Mouse (Mus musculus) liver, embryonic 14 days (tissue): ENCODE results near the gene Ccdc158. TPM values are rescaled to one million over a fixed set of nuclear protein-coding genes. Genes with fewer than 3 reads are reported as not detected.

ENCODE experiments used
- polyA plus RNA-seq: library from polyadenylated mRNA; depleted of rRNA; stranded (reverse); fragments of >200 nt; gene quantifications from 2 replicates; pipeline ENCODE4 v1.2.3, GENCODE M21; 2012; rRNA removed

The Ccdc158 gene
- 0.14 and 0.16 TPM in 2 replicates for polyA plus RNA-seq

GRCm38 (mm10) chr5:92674859-92675573 lies at the start of gene Ccdc158:
Gene Ccdc158 (minus strand): TSS chr5:92675271.

GRCm38 (mm10) chr5:92683351-92683807 lies 8.3 kb upstream of the Ccdc158 start, which contains the start of gene Shroom3:
Gene Shroom3 (plus strand): TSS chr5:92683435.

GRCm38 (mm10) chr5:92602691-92603690 lies 72.1 kb downstream of the Ccdc158 start, which contains the start of gene Stbd1:
Gene Stbd1 (plus strand): TSS chr5:92603041.

Other genes starting within 250 kb of the Ccdc158 start
- 25.5 and 25.6 TPM in 2 replicates for gene Nup54, start 240.1 kb downstream of the Ccdc158 start, polyA plus RNA-seq
- 5.9 and 7.0 TPM in 2 replicates for gene Scarb2, start 168.4 kb downstream of the Ccdc158 start, polyA plus RNA-seq
- 0.83 and 1.6 TPM in 2 replicates for gene Fam47e, start 120.2 kb downstream of the Ccdc158 start, polyA plus RNA-seq
- gene Stbd1, start 72.2 kb downstream of the Ccdc158 start, polyA plus RNA-seq, result 4.1 and 4.2 TPM in 2 replicates
- gene Shroom3, start 8.2 kb upstream of the Ccdc158 start, polyA plus RNA-seq, result 0.41 and 0.45 TPM in 2 replicates